Mouse (Mus musculus) thymus, adult 2 months (tissue): ENCODE measurements around the gene Adi1.

Experiments
- CTCF ChIP-seq: fragments of 200-500 bp; IDR thresholded peaks from 2 replicates; pipeline ENCODE4 v1.5.1; 2012; ENCODE audit warnings: mild to moderate bottlenecking, control low read depth, low read length, moderate library complexity, borderline replicate concordance; ENCODE audit not compliant: control insufficient read depth, poor library complexity, insufficient read depth; ENCODE audit errors: extremely low read depth
- POLR2A ChIP-seq: fragments of 200-500 bp; IDR thresholded peaks from 2 replicates; pipeline ENCODE4 v1.6.1; 2012; ENCODE audit warnings: mild to moderate bottlenecking, low read length, control low read depth, moderate library complexity; ENCODE audit not compliant: control insufficient read depth, poor library complexity, insufficient read depth; ENCODE audit errors: extremely low read depth

- TF ChIP-seq CTCF (no peak), POLR2A (no peak)
These were observed 52.0 kb downstream of the Adi1 start for GRCm38 (mm10) chr12:28727061-28727460.
